Mouse (Mus musculus): ENCODE results near the gene Rpia. TPM values are rescaled to one million over a fixed set of nuclear protein-coding genes. Genes with fewer than 3 reads are reported as not detected.

The Rpia gene
- polyA plus RNA-seq, 1 experiment from 2014 or later: 5.1 TPM

DNA sequence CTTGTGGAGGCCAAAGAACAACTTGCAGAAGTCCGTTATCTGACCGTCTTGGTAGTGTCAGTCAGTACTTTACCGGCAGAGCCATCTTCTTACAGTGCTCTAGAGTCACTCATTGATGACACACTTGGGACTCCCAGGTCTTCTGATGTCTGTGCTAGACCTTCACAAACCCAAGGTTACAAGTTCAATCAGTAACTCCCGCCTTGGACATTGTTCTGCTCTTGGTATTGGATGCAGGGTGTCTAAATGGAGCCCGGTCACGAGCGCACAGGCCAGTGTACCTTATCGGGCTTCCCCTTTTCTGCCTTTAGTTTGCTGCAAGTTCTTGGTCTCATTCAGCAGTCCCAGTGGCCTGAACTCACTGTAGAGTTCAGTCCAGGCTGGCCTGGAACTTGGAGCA is 612 bp upstream of the Rpia start:
- Histone ChIP-seq H3K36me3 (replicated peaks) (peaks cover 6% of the 10 kb centered on the region), H3K4me2 (peak overlapping the region; percentile 76), H3K4me3 (replicated peaks) (peak overlapping the region; percentile 78), H3K27ac (no peak overlapping the region), H3K27me3 (no peaks in the 10 kb centered on the region), H3K4me1 (peaks cover 21% of the 10 kb centered on the region), H3K9ac (peak overlapping the region; percentile 77), H3K9me3 (no peaks in the 10 kb centered on the region)
- ATAC-seq (ENCODE audit: low FRiP score): peak; percentile 21
- WGBS: 42% methylated on average over 8 of the region's 8 CpGs

- H3K36me3 ChIP-seq (replicated peaks): peaks cover 6% of the 10 kb centered on the region
Observed at GRCm38 (mm10) chr6:70790852-70791761, 925 bp downstream of the Rpia start.

DNA sequence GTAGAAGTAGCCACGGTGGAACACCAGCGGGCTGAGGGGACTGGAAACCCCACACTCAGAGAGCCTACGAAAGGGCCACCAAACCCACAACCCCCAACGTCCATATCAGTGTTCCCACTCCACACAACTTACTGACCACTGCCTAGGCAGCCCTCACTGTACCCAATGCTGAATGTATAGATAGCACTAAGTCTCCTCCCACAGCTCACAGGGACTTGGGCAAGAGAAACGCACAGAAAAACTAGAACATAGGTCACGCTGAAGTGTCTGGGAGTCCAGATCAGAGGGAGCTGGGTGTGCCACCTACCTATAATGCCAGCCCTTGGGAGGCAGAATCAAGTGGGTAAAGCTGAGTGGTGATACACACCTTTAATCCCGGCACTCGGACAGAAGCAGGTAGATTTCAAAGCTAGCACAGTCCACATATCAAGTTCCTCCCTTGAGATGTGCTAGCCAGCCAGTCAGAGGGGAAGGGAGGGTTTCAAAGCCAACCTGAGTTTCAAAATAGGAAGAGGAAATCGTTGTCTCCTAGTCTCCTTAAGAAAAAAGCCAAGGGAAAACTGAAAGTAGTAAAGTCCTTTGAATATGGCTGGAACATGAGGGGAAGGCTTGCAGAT is 1.9 kb downstream of the Rpia start:
- no peak for ATAC-seq (ENCODE audit: low FRiP score)
- Histone ChIP-seq H3K9ac (no peak overlapping the region; the same call in 1 of the 2 replicates), H3K4me1 (peaks cover 37% of the 10 kb centered on the region), H3K4me3 (replicated peaks) (no peak overlapping the region), H3K9me3 (no peaks in the 10 kb centered on the region), H3K27me3 (no peaks in the 10 kb centered on the region), H3K27ac (no peak overlapping the region), H3K36me3 (replicated peaks) (peaks cover 8% of the 10 kb centered on the region), H3K4me2 (peak overlapping the region; percentile 76)
- WGBS: 90% methylated on average over 9 of the region's 9 CpGs

More at GRCm38 (mm10) chr6:70790852-70791761, 925 bp downstream of the Rpia start:
- Histone ChIP-seq H3K4me1 (peaks cover 28% of the 10 kb centered on the region), H3K9ac (peak overlapping the region; percentile 77), H3K4me2 (peak overlapping the region; percentile 76), H3K4me3 (replicated peaks) (peak overlapping the region; percentile 78), H3K27me3 (no peaks in the 10 kb centered on the region), H3K9me3 (no peaks in the 10 kb centered on the region), H3K27ac (peak overlapping the region; percentile 78)
- ATAC-seq (ENCODE audit: low FRiP score): peak; percentile 48; the same call in 1 of the 2 replicates
- WGBS: 6% methylated on average over 18 of the region's 18 CpGs

- 96% methylated on average over 3 of the region's 3 CpGs for whole genome bisulfite sequencing
- H3K4me1 ChIP-seq: peaks cover 37% of the 10 kb centered on the region
- no peak overlapping the region for H3K4me2 ChIP-seq
- H3K9ac ChIP-seq: no peak overlapping the region
- ATAC-seq (ENCODE audit: low FRiP score): no peak
- no peak overlapping the region for H3K4me3 ChIP-seq (replicated peaks)
- no peaks in the 10 kb centered on the region for H3K27me3 ChIP-seq
- peaks cover 11% of the 10 kb centered on the region for H3K36me3 ChIP-seq (replicated peaks)
- no peak overlapping the region for H3K27ac ChIP-seq
- H3K9me3 ChIP-seq: no peaks in the 10 kb centered on the region
Observed at GRCm38 (mm10) chr6:70789134-70789533, 2.9 kb downstream of the Rpia start.

- Histone ChIP-seq H3K4me3 (replicated peaks) (no peak overlapping the region), H3K9ac (no peak overlapping the region), H3K9me3 (no peaks in the 10 kb centered on the region), H3K4me2 (no peak overlapping the region), H3K36me3 (replicated peaks) (peaks cover 14% of the 10 kb centered on the region), H3K27me3 (no peaks in the 10 kb centered on the region), H3K27ac (no peak overlapping the region), H3K4me1 (peaks cover 32% of the 10 kb centered on the region)
- 80% methylated on average over 2 of the region's 2 CpGs for WGBS
- ATAC-seq (ENCODE audit: low FRiP score): no peak
Observed at GRCm38 (mm10) chr6:70787524-70787923, 4.5 kb downstream of the Rpia start.

GRCm38 (mm10) chr6:70785852-70786251 is 6.2 kb downstream of the Rpia start:
- Histone ChIP-seq H3K4me2 (no peak overlapping the region), H3K9me3 (no peaks in the 10 kb centered on the region), H3K27me3 (no peaks in the 10 kb centered on the region), H3K9ac (no peak overlapping the region), H3K4me3 (replicated peaks) (no peak overlapping the region), H3K36me3 (replicated peaks) (peaks cover 18% of the 10 kb centered on the region), H3K27ac (no peak overlapping the region), H3K4me1 (peaks cover 26% of the 10 kb centered on the region)
- peak; percentile 52; the same call in 1 of the 2 replicates for ATAC-seq (ENCODE audit: low FRiP score)
- 53% methylated on average over 3 of the region's 3 CpGs for WGBS

DNA sequence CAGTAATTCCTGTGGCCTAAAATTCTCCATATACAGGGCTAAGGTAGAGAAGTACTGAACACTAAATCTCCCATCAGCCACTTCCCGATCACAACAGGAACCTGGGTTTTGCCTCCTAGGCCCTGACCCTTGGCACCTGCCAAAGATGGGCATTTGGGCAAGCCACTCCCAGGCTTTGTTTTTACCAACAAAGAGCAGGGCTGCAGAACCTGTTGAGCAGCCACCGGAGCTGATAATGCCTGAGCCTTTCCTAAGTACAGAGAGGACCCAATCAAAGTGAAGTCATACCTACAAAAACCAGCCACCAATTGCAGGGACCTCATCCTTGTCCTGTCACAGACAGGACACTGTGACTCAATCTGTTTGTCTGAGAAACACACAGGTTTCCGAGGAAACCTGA is 7.2 kb downstream of the Rpia start:
- Histone ChIP-seq H3K27ac (no peak overlapping the region), H3K9ac (no peak overlapping the region), H3K27me3 (no peaks in the 10 kb centered on the region), H3K4me1 (peaks cover 16% of the 10 kb centered on the region), H3K9me3 (no peaks in the 10 kb centered on the region), H3K4me2 (no peak overlapping the region), H3K4me3 (replicated peaks) (no peak overlapping the region), H3K36me3 (replicated peaks) (peaks cover 18% of the 10 kb centered on the region)
- no peak for ATAC-seq (ENCODE audit: low FRiP score)
- WGBS: 92% methylated on average over 3 of the region's 3 CpGs

GRCm38 (mm10) chr6:70781336-70781735 is 10.7 kb downstream of the Rpia start:
- Histone ChIP-seq H3K9me3 (no peaks in the 10 kb centered on the region), H3K36me3 (replicated peaks) (peaks cover 12% of the 10 kb centered on the region), H3K4me2 (no peak overlapping the region), H3K27me3 (no peaks in the 10 kb centered on the region), H3K4me3 (replicated peaks) (no peak overlapping the region), H3K27ac (no peak overlapping the region), H3K4me1 (peaks cover 12% of the 10 kb centered on the region), H3K9ac (no peak overlapping the region)
- 93% methylated on average over 2 of the region's 2 CpGs for WGBS
- ATAC-seq (ENCODE audit: low FRiP score): no peak

DNA sequence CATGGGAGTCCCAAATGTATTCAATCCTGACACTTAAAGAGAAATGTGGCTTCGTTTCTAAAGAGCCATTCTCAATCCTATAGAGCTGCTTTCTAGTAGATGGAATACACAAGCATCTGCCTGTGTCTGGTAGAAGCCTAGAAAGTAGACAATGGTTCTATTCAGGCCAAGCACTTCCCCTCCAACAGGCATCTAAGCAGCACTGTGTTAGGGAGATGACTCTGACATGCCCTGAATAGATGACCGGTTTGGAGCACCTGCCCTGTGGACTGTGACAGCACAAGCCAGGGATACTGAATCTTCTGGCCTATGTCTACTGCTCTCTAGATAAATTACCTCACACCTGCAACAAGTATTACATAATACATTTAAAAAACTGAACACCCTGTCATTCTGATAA is 17.7 kb downstream of the Rpia start:
- H3K27ac ChIP-seq: no peak overlapping the region
- ATAC-seq (ENCODE audit: low FRiP score): 0 out of 2 replicates have a peak, but pooled peaks have one; percentile 36
- peaks cover 56% of the 10 kb centered on the region for H3K36me3 ChIP-seq (replicated peaks)

DNA sequence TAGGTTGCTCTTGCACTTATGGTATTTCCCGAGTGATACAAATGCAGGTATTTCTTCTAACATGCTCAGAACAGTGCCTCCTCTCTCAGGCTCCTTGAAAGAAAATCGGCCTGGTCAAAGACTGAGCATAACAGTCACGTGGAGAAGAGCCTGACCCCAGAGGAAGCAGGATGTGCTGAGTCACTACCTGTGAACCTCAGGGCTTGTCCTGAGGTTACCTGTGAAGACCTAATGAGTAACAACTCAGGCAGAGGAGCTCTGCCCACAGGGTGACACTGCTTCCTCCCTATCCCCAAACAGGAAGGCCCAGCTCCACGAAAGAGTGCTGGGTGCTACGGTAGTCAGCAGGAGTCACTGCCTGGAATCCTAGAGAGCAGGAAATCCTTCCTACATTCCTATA is 18.3 kb downstream of the Rpia start:
- Histone ChIP-seq H3K27ac (no peak overlapping the region), H3K36me3 (replicated peaks) (peaks cover 59% of the 10 kb centered on the region), H3K4me3 (replicated peaks) (no peak overlapping the region), H3K4me1 (0 out of 2 replicates have a peak, but pooled peaks cover 3% of the 10 kb centered on the region), H3K9ac (no peak overlapping the region), H3K27me3 (no peaks in the 10 kb centered on the region), H3K4me2 (no peak overlapping the region), H3K9me3 (no peaks in the 10 kb centered on the region)
- WGBS: 87% methylated on average over 5 of the region's 5 CpGs
- no peak for ATAC-seq (ENCODE audit: low FRiP score)

More for the DNA sequence above, 17.7 kb downstream of the Rpia start:
- H3K4me1 ChIP-seq: 0 out of 2 replicates have a peak, but pooled peaks cover 3% of the 10 kb centered on the region
- H3K4me3 ChIP-seq (replicated peaks): no peak overlapping the region
- H3K4me2 ChIP-seq: no peak overlapping the region
- no peaks in the 10 kb centered on the region for H3K9me3 ChIP-seq
- 51% methylated on average over 2 of the region's 2 CpGs for WGBS
- no peak overlapping the region for H3K9ac ChIP-seq
- no peaks in the 10 kb centered on the region for H3K27me3 ChIP-seq

DNA sequence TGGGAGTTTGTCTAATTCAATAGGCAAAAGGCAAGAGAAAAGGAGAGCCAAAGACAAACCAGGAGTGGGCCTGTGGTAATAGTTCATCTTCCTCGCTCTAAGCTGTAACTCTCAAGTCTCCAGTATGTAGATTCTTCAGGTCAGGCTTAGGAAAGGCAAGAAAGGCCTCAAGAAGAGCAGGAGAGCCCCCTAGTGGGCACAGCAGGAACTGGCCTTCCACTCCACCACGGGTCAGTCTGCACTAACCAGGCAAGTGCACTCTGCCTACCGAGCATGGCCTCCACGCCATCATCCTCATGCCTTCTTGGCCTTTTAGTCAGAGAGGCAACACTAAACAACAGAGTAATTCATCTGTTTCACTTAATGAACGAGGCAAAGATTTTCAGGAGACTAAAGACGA is 23.3 kb downstream of the Rpia start:
- H3K4me2 ChIP-seq: no peak overlapping the region
- H3K4me3 ChIP-seq (replicated peaks): no peak overlapping the region
- no peaks in the 10 kb centered on the region for H3K9me3 ChIP-seq
- H3K27ac ChIP-seq: no peak overlapping the region
- no peaks in the 10 kb centered on the region for H3K27me3 ChIP-seq
- ATAC-seq (ENCODE audit: low FRiP score): peak; percentile 63; the same call in 1 of the 2 replicates
- H3K9ac ChIP-seq: no peak overlapping the region
- peaks cover 75% of the 10 kb centered on the region for H3K36me3 ChIP-seq (replicated peaks)
- no peaks in the 10 kb centered on the region for H3K4me1 ChIP-seq
- WGBS: 40% methylated on average over 6 of the region's 6 CpGs

DNA sequence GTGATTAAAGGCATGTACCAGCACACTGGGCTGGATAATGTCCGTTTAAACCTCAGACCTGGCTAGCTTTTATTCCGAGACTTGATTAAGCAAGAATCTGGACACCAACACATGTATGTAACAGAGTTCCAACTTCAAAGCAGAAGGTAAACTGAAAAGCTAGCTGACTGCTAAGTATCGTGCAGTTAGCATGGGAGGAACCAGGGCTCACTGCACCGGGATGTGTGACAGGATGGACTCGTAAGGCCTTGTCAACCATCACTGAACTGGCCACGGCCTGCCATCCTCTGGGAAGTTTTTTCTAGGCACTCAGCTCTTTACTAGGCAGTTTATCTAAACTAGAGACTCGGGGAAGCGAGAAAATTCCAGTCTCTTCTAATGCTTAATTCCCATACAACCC is 27.0 kb downstream of the Rpia start:
- Histone ChIP-seq H3K36me3 (replicated peaks) (peaks cover 40% of the 10 kb centered on the region), H3K27me3 (no peaks in the 10 kb centered on the region), H3K9me3 (no peaks in the 10 kb centered on the region), H3K4me1 (no peaks in the 10 kb centered on the region), H3K9ac (no peak overlapping the region), H3K4me2 (no peak overlapping the region), H3K4me3 (replicated peaks) (no peak overlapping the region), H3K27ac (no peak overlapping the region)
- 91% methylated on average over 8 of the region's 8 CpGs for WGBS
- no peak for ATAC-seq (ENCODE audit: low FRiP score)

Measured in forebrain, embryonic 12.5 days (tissue).